Mouse (Mus musculus): Measurements from ENCODE around the gene Rbfox3.
"Not testable (repeated sequence)": the region's sequence is repeated elsewhere in the genome, so short reads cannot be mapped to it uniquely, and the experiment has no call there.

Gene Rbfox3

GRCm38 (mm10) chr11:118813942-118814341, 97.5 kb downstream of the Rbfox3 start:
- no peak for DNase-seq

GRCm38 (mm10) chr11:118811404-118811803, 100.0 kb downstream of the Rbfox3 start:
- DNase-seq, result no peak

GRCm38 (mm10) chr11:118807511-118807910, 103.9 kb downstream of the Rbfox3 start:
- DNase-seq, result no peak

- peak; percentile 78 for DNase-seq
Measured at GRCm38 (mm10) chr11:118794856-118795602, 116.4 kb downstream of the Rbfox3 start.

- no peak for DNase-seq
Measured at GRCm38 (mm10) chr11:118793639-118794021, 117.8 kb downstream of the Rbfox3 start.

GRCm38 (mm10) chr11:118792916-118793638, 118.3 kb downstream of the Rbfox3 start:
- no peak for DNase-seq

GRCm38 (mm10) chr11:118792163-118792915, 119.1 kb downstream of the Rbfox3 start:
- DNase-seq, result no peak

GRCm38 (mm10) chr11:118791391-118791790, 120.0 kb downstream of the Rbfox3 start:
- no peak for DNase-seq

GRCm38 (mm10) chr11:118788091-118788490, 123.3 kb downstream of the Rbfox3 start:
- no peak for DNase-seq

GRCm38 (mm10) chr11:118782677-118783076, 128.7 kb downstream of the Rbfox3 start:
- no peak for DNase-seq

GRCm38 (mm10) chr11:118775753-118776152, 135.6 kb downstream of the Rbfox3 start:
- peak; percentile 24 for DNase-seq

- not testable (repeated sequence) for DNase-seq
Measured at GRCm38 (mm10) chr11:118774777-118775176, 136.6 kb downstream of the Rbfox3 start.

- no peak for DNase-seq
Measured at GRCm38 (mm10) chr11:118773076-118773583, 138.3 kb downstream of the Rbfox3 start.

- no peak for DNase-seq
Measured at GRCm38 (mm10) chr11:118771358-118771757, 140.0 kb downstream of the Rbfox3 start.

GRCm38 (mm10) chr11:118770789-118771188, 140.6 kb downstream of the Rbfox3 start:
- no peak for DNase-seq

GRCm38 (mm10) chr11:118769542-118769941, 141.9 kb downstream of the Rbfox3 start:
- DNase-seq, result no peak

GRCm38 (mm10) chr11:118768441-118768840, 143.0 kb downstream of the Rbfox3 start:
- DNase-seq, result no peak

- no peak for DNase-seq
Measured at GRCm38 (mm10) chr11:118767411-118767810, 144.0 kb downstream of the Rbfox3 start.

- no peak for DNase-seq
Measured at GRCm38 (mm10) chr11:118760296-118760988, 151.0 kb downstream of the Rbfox3 start.

GRCm38 (mm10) chr11:118759228-118759627, 152.2 kb downstream of the Rbfox3 start:
- DNase-seq, result no peak

GRCm38 (mm10) chr11:118758277-118758990, 153.0 kb downstream of the Rbfox3 start:
- no peak for DNase-seq

GRCm38 (mm10) chr11:118757488-118757887, 153.9 kb downstream of the Rbfox3 start:
- DNase-seq, result no peak

Measured in lung, postnatal 10 days (tissue).